Mouse (Mus musculus) ES-E14 (cell line): ENCODE data around the gene 4933414I15Rik. TPM values are rescaled to one million over a fixed set of nuclear protein-coding genes. Genes with fewer than 3 reads are reported as not detected.
A peak's percentile ranks its signal among the peaks of the same experiment; 100 is the strongest.

Experiments
- DNase-seq: peaks from one replicate; pipeline ENCODE4 v3.0.0-alpha.2; 2013; ENCODE audit warnings: low read depth, low spot score
- H3K27ac ChIP-seq: 2 replicates; pipeline ENCODE4 v1.5.1; 2012; ENCODE audit warnings: low read depth, mild to moderate bottlenecking, low read length, moderate library complexity, mixed read lengths; ENCODE audit not compliant: poor library complexity, insufficient read depth, severe bottlenecking
- H3K36me3 ChIP-seq: 2 replicates; pipeline ENCODE4 v1.6.1; 2012; ENCODE audit warnings: mild to moderate bottlenecking, low read length, moderate library complexity, mixed read lengths; ENCODE audit not compliant: control insufficient read depth, poor library complexity, insufficient read depth, severe bottlenecking
- H3K4me1 ChIP-seq, 2 experiments: fragments of 150-350 bp in 1 of 2; sonication (generic) in 1 of 2; 2 replicates each; pipeline ENCODE4 v1.6.1; 2012; ENCODE audit warnings: low read length in 2 of 2, mild to moderate bottlenecking in 1 of 2, mixed read lengths in 1 of 2; ENCODE audit not compliant: control insufficient read depth in 2 of 2, insufficient read depth in 2 of 2, poor library complexity in 1 of 2
- H3K4me3 ChIP-seq, 2 experiments: fragments of 150-350 bp in 1 of 2; sonication (generic) in 1 of 2; 2 replicates each; pipeline ENCODE4 v1.5.1; 2012; ENCODE audit warnings: low read length in 2 of 2, low read depth in 1 of 2, mild to moderate bottlenecking in 1 of 2, mixed read lengths in 1 of 2; ENCODE audit not compliant: insufficient read depth in 1 of 2, poor library complexity in 1 of 2, severe bottlenecking in 1 of 2
- H3K9ac ChIP-seq: 2 replicates; pipeline ENCODE4 v1.6.1; 2012; ENCODE audit warnings: low read depth, mild to moderate bottlenecking, low read length, mixed read lengths; ENCODE audit not compliant: poor library complexity, insufficient read depth, severe bottlenecking
- H3K9me3 ChIP-seq: fragments of 150-350 bp; sonication (generic); 2 replicates; pipeline ENCODE4 v1.6.1; 2012; ENCODE audit warnings: low read depth, mild to moderate bottlenecking, low read length; ENCODE audit not compliant: control insufficient read depth, insufficient read depth
- CHD2 ChIP-seq: IDR thresholded peaks from 2 replicates; pipeline ENCODE4 v1.6.1; 2014; ENCODE audit warnings: mild to moderate bottlenecking, low read depth, low read length, inconsistent platforms
- HCFC1 ChIP-seq: IDR thresholded peaks from 2 replicates; pipeline ENCODE4 v1.6.1; 2012; ENCODE audit warnings: low read length, inconsistent platforms, borderline replicate concordance; ENCODE audit not compliant: insufficient read depth
- MAFK ChIP-seq: IDR thresholded peaks from 2 replicates; pipeline ENCODE4 v1.6.1; 2014; ENCODE audit warnings: mild to moderate bottlenecking, low read depth, low read length, inconsistent platforms; ENCODE audit not compliant: insufficient read depth
- ZC3H11A ChIP-seq: IDR thresholded peaks from 2 replicates; pipeline ENCODE4 v1.6.1; 2012; ENCODE audit warnings: low read depth, mild to moderate bottlenecking, inconsistent platforms, low read length, borderline replicate concordance
- ZNF384 ChIP-seq: IDR thresholded peaks from 2 replicates; pipeline ENCODE4 v1.6.1; 2012; ENCODE audit warnings: low read depth, low read length, inconsistent platforms
- in situ Hi-C, 2 experiments: fragments of 600-800 bp; cut with MboI; formaldehyde crosslinking; loops; one replicate each; pipeline ENCODE4 v1.15.1; 2025; ENCODE audit warnings: low sequenced_read_pairs in 2 of 2, inconsistent platforms in 1 of 2; ENCODE audit not compliant: unreplicated experiment in 2 of 2
- total RNA-seq: library from RNA; depleted of rRNA; stranded (reverse); fragments of 300-350 nt; gene quantifications from 2 replicates; pipeline ENCODE4 v1.2.3, GENCODE M21; 2012; rRNA removed

4933414I15Rik gene
- total RNA-seq, 1 experiment: not detected

DNA sequence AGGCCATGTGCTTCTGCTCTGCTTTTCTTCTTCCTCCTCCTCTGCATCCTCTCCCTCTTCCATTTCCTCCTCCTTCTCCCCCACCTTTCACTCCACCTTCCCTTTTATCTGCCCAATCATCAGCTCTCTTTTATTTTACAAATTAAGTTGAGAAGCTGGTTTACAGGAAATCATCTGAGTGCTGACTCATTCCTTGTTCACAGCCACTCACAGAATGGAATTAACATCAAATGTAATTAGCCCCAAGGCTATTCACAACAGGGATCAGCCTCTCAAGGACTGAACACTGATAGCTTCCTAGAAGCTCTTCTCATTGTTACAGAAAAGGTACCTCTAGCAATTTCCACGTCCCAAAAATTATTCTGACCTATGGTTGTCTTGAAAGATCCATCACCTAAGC is 46.2 kb downstream of the 4933414I15Rik start:
- H3K9ac ChIP-seq: no peak overlapping the region
- no peaks in the 10 kb centered on the region for H3K4me1 ChIP-seq
- no peak for TF ChIP-seq ZNF384
- TF ChIP-seq ZC3H11A: no peak
- TF ChIP-seq MAFK: peak; percentile 52
- TF ChIP-seq CHD2: no peak
- no peak for TF ChIP-seq HCFC1
- in situ Hi-C loops: no loop called here
- H3K36me3 ChIP-seq: peaks cover 4% of the 10 kb centered on the region
- DNase-seq: peak; percentile 34
- H3K9me3 ChIP-seq: peaks cover 16% of the 10 kb centered on the region
- H3K27ac ChIP-seq: peak overlapping the region; percentile 24; the same call in 1 of the 2 replicates
- H3K4me3 ChIP-seq: no peak overlapping the region

DNA sequence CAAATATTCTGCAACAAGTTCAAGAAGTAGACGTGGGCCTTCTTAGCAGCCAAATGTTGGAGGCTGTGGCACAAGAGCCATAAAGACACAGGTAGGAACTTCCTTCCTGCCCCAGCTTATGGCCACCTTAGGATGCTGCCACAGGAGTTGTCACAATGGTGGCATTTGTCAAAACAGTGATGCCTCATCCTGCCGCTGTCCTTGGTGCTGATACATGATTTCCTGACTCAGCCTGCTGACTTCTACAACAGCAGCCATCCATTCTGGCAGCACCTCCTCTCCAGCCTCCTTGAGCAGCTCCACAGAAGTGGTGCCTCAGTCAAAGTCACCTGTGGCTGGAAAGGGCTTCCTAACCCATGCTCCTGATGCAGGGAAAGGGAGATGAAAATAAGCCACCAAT is 51.1 kb downstream of the 4933414I15Rik start:
- H3K27ac ChIP-seq: no peak overlapping the region
- in situ Hi-C loops: no loop called here
- no peak overlapping the region for H3K4me3 ChIP-seq
- TF ChIP-seq ZNF384: no peak
- TF ChIP-seq MAFK: peak; percentile 82
- no peak for TF ChIP-seq ZC3H11A
- no peak for TF ChIP-seq CHD2
- DNase-seq: peak; percentile 41
- H3K9ac ChIP-seq: no peak overlapping the region
- no peaks in the 10 kb centered on the region for H3K9me3 ChIP-seq
- peaks cover 0 to 3% of the 10 kb centered on the region in 2 experiments; a peak in 2 of 4 replicates for H3K4me1 ChIP-seq
- no peaks in the 10 kb centered on the region for H3K36me3 ChIP-seq

Other genes with a start within 250 kb of the 4933414I15Rik start
- gene Zfp354c, start 116.0 kb downstream of the 4933414I15Rik start, total RNA-seq: 11.0 and 13.0 TPM in 2 replicates
- gene Zfp879, start 102.2 kb downstream of the 4933414I15Rik start, total RNA-seq: 0.45 and 0.48 TPM in 2 replicates
- gene Grm6, start 93.1 kb downstream of the 4933414I15Rik start, total RNA-seq: 0.71 and 0.74 TPM in 2 replicates
- 2.7 and 3.3 TPM in 2 replicates for gene Zfp454, start 56.1 kb downstream of the 4933414I15Rik start, total RNA-seq
- 6.1 and 6.3 TPM in 2 replicates for gene Zfp2, start 27.6 kb downstream of the 4933414I15Rik start, total RNA-seq
- 0.63 and 1.0 TPM in 2 replicates for gene Zfp354b, start 12.1 kb downstream of the 4933414I15Rik start, total RNA-seq
- gene Prop1, start 10.0 kb upstream of the 4933414I15Rik start, total RNA-seq: not detected in 2 replicates
- not detected in 2 replicates for gene Olfr1378, start 22.8 kb upstream of the 4933414I15Rik start, total RNA-seq
- not detected in 2 replicates for gene Olfr1377, start 38.2 kb upstream of the 4933414I15Rik start, total RNA-seq
- not detected in 2 replicates for gene Olfr51, start 59.8 kb upstream of the 4933414I15Rik start, total RNA-seq
- gene Olfr54, start 70.5 kb upstream of the 4933414I15Rik start, total RNA-seq: not detected in 2 replicates
- not detected in 2 replicates for gene Olfr1375, start 104.3 kb upstream of the 4933414I15Rik start, total RNA-seq
- 6.6 and 7.1 TPM in 2 replicates for gene Zfp354a, start 115.5 kb upstream of the 4933414I15Rik start, total RNA-seq